Mouse (Mus musculus): ENCODE results near the gene AC161166.1. TPM values are rescaled to one million over a fixed set of nuclear protein-coding genes. Genes with fewer than 3 reads are reported as not detected.

The AC161166.1 gene
- polyA plus RNA-seq (2021): 0.21 TPM

DNA sequence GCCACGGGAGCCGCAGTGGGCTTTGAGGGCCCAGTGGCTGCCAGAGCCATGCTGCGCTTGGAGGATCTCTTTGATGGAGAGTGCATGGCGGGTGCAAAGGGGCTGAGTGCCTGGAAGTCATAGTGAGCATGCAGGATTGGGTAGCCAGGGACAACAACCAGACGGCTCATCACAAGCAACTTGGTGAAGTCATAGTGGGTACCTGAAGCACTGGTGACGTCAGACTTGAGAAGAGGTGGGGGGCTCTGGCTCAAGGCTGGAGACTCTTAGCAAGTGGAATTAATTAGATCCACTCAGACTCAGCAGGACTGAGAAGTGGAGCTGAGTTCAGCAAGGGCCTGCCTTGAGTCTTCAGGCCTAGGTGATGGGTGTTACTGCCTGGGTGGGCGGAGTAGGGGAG lies at the start of gene AC161166.1:
AC161166.1 (minus strand) TSS at position 101 of the 400 bp plus-strand sequence.
- no peaks in the 10 kb centered on the region for H3K27me3 ChIP-seq
- POLR2A ChIA-PET: interaction anchor here (1.3 kb wide), 1 partner anchor 9 kb away, joined by 3 read pairs; no protein-coding TSS in a partner anchor
- CTCF ChIA-PET: no interaction called here
- ATAC-seq: no peak
- no peak for TF ChIP-seq CTCF (IDR thresholded peaks at IDR 0.05)
- no peak for DNase-seq (ENCODE audit: low read depth, low spot score)
- in situ Hi-C loops (cut with MboI; ENCODE audit: low pct_unique_long_range_greater_than_20kb): no loop called here

DNA sequence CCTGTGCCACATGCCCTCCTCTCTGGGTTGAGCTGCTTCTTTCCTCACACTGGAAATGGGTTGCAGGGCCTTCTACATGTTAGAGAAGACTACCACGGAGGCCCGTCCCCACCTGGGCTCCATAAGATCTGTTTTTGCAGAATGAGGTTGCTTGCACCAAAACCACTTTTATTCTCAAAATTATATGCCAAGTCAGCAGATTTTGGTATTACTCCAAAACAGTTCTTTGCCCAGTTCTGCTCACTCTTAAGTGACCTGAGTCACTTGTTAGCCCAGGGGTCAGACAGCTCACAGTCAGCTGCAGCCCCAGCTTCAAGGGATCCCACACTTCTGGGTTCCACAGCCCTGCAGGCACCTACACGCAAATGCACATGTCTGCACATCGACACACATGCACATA lies 49.2 kb upstream of the AC161166.1 start:
- no peak for DNase-seq (ENCODE audit: low read depth, low spot score)
- no peak for ATAC-seq
- ChIA-PET POLR2A (interaction anchor here (0.8 to 2.8 kb wide), 3 partner anchors 11 to 62 kb away, joined by 3 to 10 read pairs (median 5); no protein-coding TSS in a partner anchor), CTCF (interaction anchor here (1.5 to 3.6 kb wide), 6 partner anchors 9 to 120 kb away, joined by 3 to 23 read pairs (median 6); partner anchors contain the start of gene Irgq)
- H3K27me3 ChIP-seq: no peaks in the 10 kb centered on the region
- no peak for TF ChIP-seq CTCF (IDR thresholded peaks at IDR 0.05)
- in situ Hi-C loops (cut with MboI; ENCODE audit: low pct_unique_long_range_greater_than_20kb): no loop called here

GRCm38 (mm10) chr7:24555786-24556185 lies 43.5 kb upstream of the AC161166.1 start:
- no peak for ATAC-seq
- ChIA-PET POLR2A (interaction anchor here (0.7 to 1.0 kb wide), 2 partner anchors 12 to 24 kb away, joined by 3 to 5 read pairs; no protein-coding TSS in a partner anchor), CTCF (interaction anchor here (0.8 to 1.5 kb wide), 5 partner anchors 9 to 98 kb away, joined by 3 to 4 read pairs (median 3); partner anchors contain the start of genes Pinlyp and Xrcc1)

DNA sequence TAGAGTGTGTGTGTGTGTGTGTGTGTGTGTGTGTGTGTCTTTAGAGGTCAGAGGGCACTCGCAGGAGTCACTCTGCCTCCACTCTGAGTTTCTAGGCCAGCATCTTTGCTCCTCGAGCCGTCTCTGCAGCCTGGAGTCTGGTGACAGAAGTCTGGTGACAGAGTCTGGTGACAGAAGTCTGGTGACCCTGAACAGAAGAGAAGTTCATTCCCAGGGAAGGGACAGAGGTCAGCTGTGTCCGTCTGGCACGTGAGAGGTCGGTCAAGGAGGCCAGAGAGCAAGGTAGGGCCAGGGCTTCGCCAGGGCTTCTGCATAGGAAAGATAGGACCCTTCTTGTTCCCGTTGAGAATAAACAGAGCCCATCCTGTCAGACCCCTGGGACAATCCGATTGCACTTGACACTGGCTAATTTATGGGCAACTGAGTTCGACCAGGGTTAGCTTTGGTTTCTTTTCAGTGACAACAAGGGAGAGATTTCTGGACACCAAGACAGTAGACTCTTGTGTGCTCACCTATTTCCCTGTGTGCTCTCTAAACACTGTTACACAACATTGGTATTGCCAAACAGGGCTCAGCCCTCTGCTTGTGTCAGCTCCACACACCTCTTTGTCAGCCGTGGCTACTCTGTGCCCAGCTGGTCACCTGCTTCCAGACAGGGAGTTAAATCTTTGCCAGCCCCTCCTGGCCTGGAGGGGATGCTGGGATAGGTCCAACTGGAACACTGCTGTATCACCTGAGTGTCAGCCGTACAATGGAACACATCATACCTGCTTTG lies 39.9 kb upstream of the AC161166.1 start:
- in situ Hi-C loops (cut with MboI; ENCODE audit: low pct_unique_long_range_greater_than_20kb): no loop called here
- H3K27me3 ChIP-seq: no peaks in the 10 kb centered on the region
- CTCF ChIA-PET: interaction anchor here (4.5 kb wide), 1 partner anchor 11 kb away, joined by 23 read pairs; no protein-coding TSS in a partner anchor
- POLR2A ChIA-PET: no interaction called here
- TF ChIP-seq CTCF (IDR thresholded peaks at IDR 0.05): no peak
- no peak for DNase-seq (ENCODE audit: low read depth, low spot score)
- ATAC-seq: no peak

More at GRCm38 (mm10) chr7:24555786-24556185, 43.5 kb upstream of the AC161166.1 start:
- H3K27me3 ChIP-seq: no peaks in the 10 kb centered on the region
- no peak for DNase-seq (ENCODE audit: low read depth, low spot score)
- in situ Hi-C loops (cut with MboI; ENCODE audit: low pct_unique_long_range_greater_than_20kb): no loop called here
- no peak for TF ChIP-seq CTCF (IDR thresholded peaks at IDR 0.05)

DNA sequence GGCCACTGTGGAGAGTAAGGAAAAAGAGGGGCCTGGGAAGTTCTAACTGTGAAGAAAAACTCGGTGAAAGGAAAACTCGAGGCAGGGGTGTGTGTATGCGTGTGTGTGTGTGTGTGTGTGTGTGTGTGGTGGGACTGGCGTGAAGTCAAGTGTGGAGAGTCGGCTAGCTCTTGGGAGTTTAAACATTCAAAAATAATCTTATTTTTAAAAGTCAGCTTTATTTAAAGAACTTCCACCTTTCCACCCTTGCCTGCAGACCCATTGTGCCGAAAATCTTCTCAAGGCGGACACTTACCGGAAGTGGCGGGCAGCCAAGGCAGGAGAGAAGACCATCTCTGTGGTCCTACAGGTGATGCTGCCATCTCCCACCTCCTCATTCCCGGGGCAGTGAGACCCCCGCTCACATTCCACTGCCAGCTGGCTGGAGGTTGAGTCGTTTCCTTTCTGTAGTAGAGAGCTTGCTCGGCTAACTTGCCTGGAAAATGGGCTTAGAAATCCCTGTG lies 35.3 kb upstream of the AC161166.1 start:
- ChIA-PET POLR2A (interaction anchor here (0.7 to 2.9 kb wide), 6 partner anchors 9 to 70 kb away, joined by 3 to 15 read pairs (median 6); partner anchors contain the start of gene Irgq), CTCF (interaction anchor here (1.3 to 4.3 kb wide), 3 partner anchors 11 to 115 kb away, joined by 3 to 32 read pairs (median 14); partner anchors contain the start of gene Irgq)
- TF ChIP-seq CTCF (IDR thresholded peaks at IDR 0.05): no peak
- no peak for ATAC-seq
- DNase-seq (ENCODE audit: low read depth, low spot score): no peak
- H3K27me3 ChIP-seq: no peaks in the 10 kb centered on the region
- in situ Hi-C loops (cut with MboI; ENCODE audit: low pct_unique_long_range_greater_than_20kb): no loop called here

- DNase-seq (ENCODE audit: low read depth, low spot score) (peak; percentile 91), ATAC-seq (peak; percentile 98)
- TF ChIP-seq CTCF (IDR thresholded peaks at IDR 0.05): no peak
- ChIA-PET CTCF (interaction anchor here (0.9 to 4.3 kb wide), 5 partner anchors 10 to 116 kb away, joined by 3 to 32 read pairs (median 3); partner anchors contain the start of gene Irgq), POLR2A (interaction anchor here (1.0 to 2.9 kb wide), 4 partner anchors 8 to 18 kb away, joined by 3 to 15 read pairs (median 6); partner anchors contain the start of gene Irgq)
- H3K27me3 ChIP-seq: no peaks in the 10 kb centered on the region
- in situ Hi-C loops (cut with MboI; ENCODE audit: low pct_unique_long_range_greater_than_20kb): no loop called here
These were observed 34.6 kb upstream of the AC161166.1 start for GRCm38 (mm10) chr7:24546634-24547389.

DNA sequence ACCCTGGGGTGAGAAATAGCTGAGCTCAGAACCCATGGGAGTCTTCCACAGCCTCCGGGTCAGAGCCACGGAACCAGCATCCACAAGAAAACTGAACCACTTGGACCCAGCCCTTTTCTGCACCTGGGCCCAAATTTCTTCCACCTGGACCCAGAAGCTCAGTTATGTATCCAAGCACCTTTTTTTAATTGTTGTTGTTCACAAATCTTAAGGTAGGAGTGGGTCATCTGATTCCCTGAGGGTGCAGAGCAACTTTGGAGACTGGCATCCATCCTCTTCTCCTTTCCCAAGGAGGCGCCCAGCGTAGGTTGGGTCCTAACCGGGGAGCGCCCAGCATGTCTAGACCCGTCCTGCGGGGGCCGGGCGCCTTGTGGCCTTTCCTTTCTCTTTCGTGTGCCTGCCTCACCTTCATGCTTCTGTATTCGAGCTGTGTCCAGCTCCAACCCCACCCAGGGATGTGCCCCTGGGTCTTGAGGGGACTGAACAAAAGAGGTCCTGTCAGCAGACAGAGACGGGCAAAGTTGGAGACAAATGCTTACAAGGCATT lies 33.9 kb upstream of the AC161166.1 start, which contains the start of the genes Pinlyp and Xrcc1:
Pinlyp (minus strand) TSS at position 51 of the 547 bp plus-strand sequence.
Xrcc1 (plus strand) TSS at position 222 of the 547 bp plus-strand sequence.
- ChIA-PET CTCF (interaction anchor here (0.8 to 4.3 kb wide), 7 partner anchors 10 to 21 kb away, joined by 3 to 32 read pairs (median 4); partner anchors contain the start of gene Irgq), POLR2A (interaction anchor here (1.8 to 2.9 kb wide), 2 partner anchors 13 to 16 kb away, joined by 7 to 15 read pairs; partner anchors contain the start of gene Irgq)
- no peak for TF ChIP-seq CTCF (IDR thresholded peaks at IDR 0.05)
- ATAC-seq: no peak
- DNase-seq (ENCODE audit: low read depth, low spot score): no peak
- H3K27me3 ChIP-seq: no peaks in the 10 kb centered on the region
- in situ Hi-C loops (cut with MboI; ENCODE audit: low pct_unique_long_range_greater_than_20kb): no loop called here

- TF ChIP-seq CTCF (IDR thresholded peaks at IDR 0.05): no peak
- ChIA-PET CTCF (interaction anchor here (0.7 to 1.6 kb wide), 4 partner anchors 12 to 17 kb away, joined by 3 to 4 read pairs (median 4); partner anchors contain the start of gene Irgq), POLR2A (interaction anchor here (2.9 kb wide), 1 partner anchor 14 kb away, joined by 15 read pairs; the partner anchor contains the start of gene Irgq)
- no peaks in the 10 kb centered on the region for H3K27me3 ChIP-seq
- no peak for ATAC-seq
- no peak for DNase-seq (ENCODE audit: low read depth, low spot score)
- in situ Hi-C loops (cut with MboI; ENCODE audit: low pct_unique_long_range_greater_than_20kb): no loop called here
These were observed 32.3 kb upstream of the AC161166.1 start for GRCm38 (mm10) chr7:24544506-24544905.

GRCm38 (mm10) chr7:24539686-24540085 lies 27.4 kb upstream of the AC161166.1 start:
- DNase-seq (ENCODE audit: low read depth, low spot score) (no peak), ATAC-seq (no peak)
- ChIA-PET POLR2A (interaction anchor here (0.8 to 1.7 kb wide), 3 partner anchors 8 to 55 kb away, joined by 3 to 6 read pairs (median 3); no protein-coding TSS in a partner anchor), CTCF (interaction anchor here (0.9 to 2.5 kb wide), 5 partner anchors 8 to 66 kb away, joined by 3 to 10 read pairs (median 5); no protein-coding TSS in a partner anchor)
- no peak for TF ChIP-seq CTCF (IDR thresholded peaks at IDR 0.05)
- in situ Hi-C loops (cut with MboI; ENCODE audit: low pct_unique_long_range_greater_than_20kb): loop anchor here (5.0 kb wide), 1 partner anchor 118 kb away; no protein-coding TSS in a partner anchor
- no peaks in the 10 kb centered on the region for H3K27me3 ChIP-seq

All from Patski (cell line).